Mouse (Mus musculus) liver, embryonic 13.5 days (tissue): ENCODE results near the gene Tacc2. TPM values are rescaled to one million over a fixed set of nuclear protein-coding genes. Genes with fewer than 3 reads are reported as not detected.
A peak's percentile ranks its signal among the peaks of the same experiment; 100 is the strongest.
"Not testable (repeated sequence)": the region's sequence is repeated elsewhere in the genome, so short reads cannot be mapped to it uniquely, and the experiment has no call there.

Experiments used
- ATAC-seq: fragments of 200-750 bp; cut with Nextera tagmentation; 2 replicates; pipeline ENCODE4 v1.8.0; 2017; ENCODE audit warnings: low read depth, mild to moderate bottlenecking, moderate number of reproducible peaks, moderate library complexity
- DNase-seq: peaks from one replicate; pipeline ENCODE4 v3.0.0; 2022
- H3K27ac ChIP-seq: fragments of 300-500 bp; sonication (generic); 2 replicates; pipeline ENCODE4 v1.5.1; 2015; ENCODE audit warnings: moderate library complexity, mild to moderate bottlenecking, inconsistent platforms
- H3K27me3 ChIP-seq: fragments of 300-500 bp; sonication (generic); 2 replicates; pipeline ENCODE4 v1.6.1; 2015; ENCODE audit warnings: mild to moderate bottlenecking, inconsistent platforms
- H3K36me3 ChIP-seq: fragments of 300-500 bp; sonication (generic); 2 replicates; pipeline ENCODE4 v1.6.1; 2015; ENCODE audit warnings: mild to moderate bottlenecking, inconsistent platforms
- H3K4me1 ChIP-seq: fragments of 300-500 bp; sonication (generic); replicated peaks from 2 replicates; pipeline ENCODE4 v1.6.1; 2015; ENCODE audit warnings: inconsistent platforms
- H3K4me2 ChIP-seq: fragments of 300-500 bp; sonication (generic); 2 replicates; pipeline ENCODE4 v1.6.1; 2015; ENCODE audit warnings: inconsistent platforms, mild to moderate bottlenecking, moderate library complexity
- H3K4me3 ChIP-seq: fragments of 300-500 bp; sonication (generic); replicated peaks from 2 replicates; pipeline ENCODE4 v1.5.1; 2015; ENCODE audit warnings: mild to moderate bottlenecking, inconsistent platforms
- H3K9ac ChIP-seq: fragments of 300-500 bp; sonication (generic); 2 replicates; pipeline ENCODE4 v1.6.1; 2015; ENCODE audit warnings: mild to moderate bottlenecking, inconsistent platforms
- H3K9me3 ChIP-seq: fragments of 300-500 bp; sonication (generic); replicated peaks from 2 replicates; pipeline ENCODE4 v1.6.1; 2016; ENCODE audit warnings: inconsistent platforms
- WGBS: fragments of 180-500 bp; shearing (Covaris S2); methylation state at CpG from one replicate; pipeline ENCODE4 v1.1.7; 2015; ENCODE audit not compliant: insufficient replicate concordance; 5-methylcytosine and 5-hydroxymethylcytosine counted together
- polyA plus RNA-seq: library from polyadenylated mRNA; unstranded; fragments of >200 nt; fragmentation: Nextera tagmentation; extraction: Ambion mirVana; gene quantifications from 2 replicates; pipeline ENCODE4 v1.2.1, GENCODE M21; 2015

Tacc2 gene
- polyA plus RNA-seq, 1 experiment from 2014 or later: 2.3 TPM

GRCm38 (mm10) chr7:130573746-130574145 is 3.5 kb upstream of the Tacc2 start:
- Histone ChIP-seq H3K9ac (no peak overlapping the region), H3K27me3 (no peaks in the 10 kb centered on the region), H3K36me3 (no peaks in the 10 kb centered on the region), H3K27ac (no peak overlapping the region), H3K4me2 (no peak overlapping the region), H3K4me3 (no peak overlapping the region), H3K9me3 (no peaks in the 10 kb centered on the region), H3K4me1 (peaks cover 14% of the 10 kb centered on the region)
- no peak for DNase-seq
- WGBS: 82% methylated on average over 10 of the region's 10 CpGs
- ATAC-seq: no peak

- WGBS: 57% methylated on average over 13 of the region's 13 CpGs
- Histone ChIP-seq H3K36me3 (no peaks in the 10 kb centered on the region), H3K4me1 (peaks cover 12% of the 10 kb centered on the region), H3K9ac (no peak overlapping the region), H3K4me2 (no peak overlapping the region), H3K27ac (no peak overlapping the region), H3K9me3 (no peaks in the 10 kb centered on the region), H3K4me3 (no peak overlapping the region), H3K27me3 (no peaks in the 10 kb centered on the region)
- peak; percentile 46; the same call in 1 of the 2 replicates for ATAC-seq
- no peak for DNase-seq
Measured at GRCm38 (mm10) chr7:130574211-130574991, 2.8 kb upstream of the Tacc2 start.

- H3K4me2 ChIP-seq: peak overlapping the region; percentile 52
- H3K4me3 ChIP-seq: peak overlapping the region; percentile 31
- H3K9ac ChIP-seq: peak overlapping the region; percentile 39; the same call in 1 of the 2 replicates
- H3K4me1 ChIP-seq: peaks cover 12% of the 10 kb centered on the region
- H3K36me3 ChIP-seq: no peaks in the 10 kb centered on the region
- 15% methylated on average over 10 of the region's 10 CpGs for WGBS
- no peak overlapping the region for H3K27ac ChIP-seq
- ATAC-seq: no peak
- DNase-seq: no peak
- H3K27me3 ChIP-seq: no peaks in the 10 kb centered on the region
- H3K9me3 ChIP-seq: no peaks in the 10 kb centered on the region
Measured at GRCm38 (mm10) chr7:130576981-130577380, 257 bp upstream of the Tacc2 start.

- Histone ChIP-seq H3K9ac (no peak overlapping the region), H3K27me3 (no peaks in the 10 kb centered on the region), H3K4me2 (0 out of 2 replicates have a peak overlapping the region, but pooled peaks have one; percentile 52), H3K4me3 (no peak overlapping the region), H3K9me3 (no peaks in the 10 kb centered on the region), H3K4me1 (peaks cover 12% of the 10 kb centered on the region), H3K36me3 (no peaks in the 10 kb centered on the region), H3K27ac (no peak overlapping the region)
- no peak for ATAC-seq
- no peak for DNase-seq
- 67% methylated on average over 2 of the region's 2 CpGs for WGBS
Measured at GRCm38 (mm10) chr7:130578066-130578465, 828 bp downstream of the Tacc2 start.

DNA sequence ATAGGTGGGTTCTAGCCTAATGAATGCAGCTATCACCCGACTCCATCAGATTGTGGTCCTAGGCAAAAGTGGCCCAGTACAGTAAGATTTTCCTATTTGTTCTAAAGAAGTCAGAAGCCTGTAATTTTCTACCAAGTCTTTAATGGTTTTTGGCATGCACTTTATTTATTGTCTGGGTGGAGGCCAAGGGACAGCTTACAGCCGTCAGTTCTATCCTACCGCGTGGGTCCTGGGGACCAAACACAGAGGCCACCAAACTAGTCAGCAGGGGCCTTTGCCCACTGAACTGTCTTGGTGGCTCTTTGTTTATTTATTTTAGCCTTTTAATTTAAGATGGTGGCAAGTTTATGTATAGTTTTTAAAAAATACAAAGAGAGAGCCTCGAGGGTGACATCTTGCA is 1.4 kb downstream of the Tacc2 start:
- H3K9ac ChIP-seq: no peak overlapping the region
- 75% methylated on average over 5 of the region's 5 CpGs for WGBS
- DNase-seq: no peak

GRCm38 (mm10) chr7:130586521-130587072 is 9.4 kb downstream of the Tacc2 start:
- no peaks in the 10 kb centered on the region for H3K36me3 ChIP-seq
- H3K4me2 ChIP-seq: no peak overlapping the region
- no peak overlapping the region for H3K9ac ChIP-seq
- DNase-seq (no peak), ATAC-seq (no peak)
- H3K4me3 ChIP-seq: no peak overlapping the region
- H3K9me3 ChIP-seq: no peaks in the 10 kb centered on the region
- 52% methylated on average over 2 of the region's 2 CpGs for WGBS
- H3K27me3 ChIP-seq: no peaks in the 10 kb centered on the region
- H3K4me1 ChIP-seq: no peaks in the 10 kb centered on the region
- H3K27ac ChIP-seq: no peak overlapping the region

More for the DNA sequence above, 1.4 kb downstream of the Tacc2 start:
- no peaks in the 10 kb centered on the region for H3K36me3 ChIP-seq
- no peaks in the 10 kb centered on the region for H3K9me3 ChIP-seq
- ATAC-seq: no peak
- peaks cover 12% of the 10 kb centered on the region for H3K4me1 ChIP-seq
- H3K27ac ChIP-seq: no peak overlapping the region
- H3K4me2 ChIP-seq: no peak overlapping the region
- H3K4me3 ChIP-seq: no peak overlapping the region
- H3K27me3 ChIP-seq: no peaks in the 10 kb centered on the region

GRCm38 (mm10) chr7:130590081-130590828 is 13.0 kb downstream of the Tacc2 start:
- 64% methylated on average over 13 of the region's 13 CpGs for WGBS
- no peaks in the 10 kb centered on the region for H3K27me3 ChIP-seq
- H3K4me2 ChIP-seq: no peak overlapping the region
- H3K4me3 ChIP-seq: no peak overlapping the region
- no peaks in the 10 kb centered on the region for H3K9me3 ChIP-seq
- no peak overlapping the region for H3K9ac ChIP-seq
- no peak overlapping the region for H3K27ac ChIP-seq
- ATAC-seq: no peak
- H3K36me3 ChIP-seq: no peaks in the 10 kb centered on the region
- DNase-seq: no peak
- H3K4me1 ChIP-seq: no peaks in the 10 kb centered on the region

- Histone ChIP-seq H3K4me2 (no peak overlapping the region), H3K9ac (no peak overlapping the region), H3K9me3 (no peaks in the 10 kb centered on the region), H3K4me1 (no peaks in the 10 kb centered on the region), H3K27me3 (no peaks in the 10 kb centered on the region), H3K27ac (no peak overlapping the region), H3K4me3 (no peak overlapping the region), H3K36me3 (no peaks in the 10 kb centered on the region)
- WGBS: 50% methylated on average over 8 of the region's 8 CpGs
- DNase-seq (no peak), ATAC-seq (no peak)
Measured at GRCm38 (mm10) chr7:130590845-130591437, 13.7 kb downstream of the Tacc2 start.

- H3K4me1 ChIP-seq, H3K4me2 ChIP-seq, H3K9ac ChIP-seq, H3K4me3 ChIP-seq, H3K36me3 ChIP-seq, H3K27ac ChIP-seq, H3K27me3 ChIP-seq, H3K9me3 ChIP-seq, DNase-seq: not testable (repeated sequence)
- ATAC-seq: peak; percentile 34; the same call in 1 of the 2 replicates
- no CpG with 5 or more reads among the region's 11 CpGs for WGBS
Measured at GRCm38 (mm10) chr7:130592975-130593374, 15.7 kb downstream of the Tacc2 start.

DNA sequence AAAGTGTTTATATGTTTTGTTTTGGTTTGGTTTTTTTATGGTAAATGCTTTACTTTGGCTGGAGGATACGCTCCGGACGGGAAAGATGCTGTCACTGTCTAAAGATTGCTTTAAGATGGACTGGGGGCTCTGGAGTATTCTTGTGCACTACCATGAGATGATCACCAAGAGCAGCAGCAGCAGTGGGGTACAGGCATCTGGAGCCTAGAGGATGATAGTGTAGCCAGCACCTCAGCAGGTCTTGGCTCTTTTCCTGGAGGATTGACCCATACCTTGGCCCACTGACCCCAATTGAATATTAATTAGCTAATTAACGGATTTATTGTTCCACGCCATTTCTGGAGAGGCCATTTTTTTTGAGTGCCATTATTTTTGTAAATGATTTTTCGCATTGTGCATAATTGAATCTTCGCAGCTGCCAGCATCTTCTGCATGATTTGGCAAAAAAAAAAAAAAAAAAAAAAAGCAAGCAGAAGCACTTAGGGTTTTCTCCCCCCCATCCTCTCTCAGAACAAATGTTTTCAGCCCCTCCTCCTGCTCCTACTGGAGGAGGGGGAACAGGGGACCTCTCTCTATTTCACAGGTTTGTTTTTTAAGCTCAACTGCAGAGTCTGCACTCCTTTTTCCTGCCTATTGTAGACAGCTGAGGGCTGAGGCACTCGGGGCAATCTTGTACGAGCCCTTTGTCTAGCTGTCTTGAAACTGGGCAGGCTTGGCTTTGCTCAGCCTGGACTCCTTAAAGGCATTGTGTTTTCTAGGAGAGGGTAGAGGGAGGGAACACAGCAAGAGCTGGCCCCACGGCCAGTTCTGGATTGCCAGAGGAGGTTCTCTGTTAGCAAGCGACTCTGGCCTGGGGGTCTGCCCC is 16.4 kb downstream of the Tacc2 start:
- not testable (repeated sequence) for H3K27me3 ChIP-seq, H3K4me3 ChIP-seq, H3K36me3 ChIP-seq, H3K4me2 ChIP-seq, H3K9ac ChIP-seq, DNase-seq, H3K9me3 ChIP-seq, H3K27ac ChIP-seq, H3K4me1 ChIP-seq
- peak; percentile 66 for ATAC-seq
- WGBS: 67% methylated on average over 8 of the region's 11 CpGs
